Mouse (Mus musculus) heart, postnatal 0 days (tissue): ENCODE measurements at regions not wholly inside any gene's neighbourhood (a gene's known extent, or its start where the extent isn't known, plus 50 kb on each side); places are given as distances from the start of the nearest gene placed in this dataset.

Source experiments
- ATAC-seq: fragments of 200-750 bp; cut with Nextera tagmentation; 2 replicates; pipeline ENCODE4 v1.8.0; 2017; ENCODE audit warnings: low read depth, moderate number of reproducible peaks, moderate library complexity; ENCODE audit not compliant: insufficient read depth
- DNase-seq: peaks from one replicate; pipeline ENCODE4 v3.0.0-alpha.2; 2016; ENCODE audit warnings: low spot score
- H3K27ac ChIP-seq: fragments of 300-500 bp; sonication (generic); 2 replicates; pipeline ENCODE4 v1.5.1; 2014; ENCODE audit warnings: low read depth, mild to moderate bottlenecking
- H3K27me3 ChIP-seq: fragments of 300-500 bp; sonication (generic); 2 replicates; pipeline ENCODE4 v1.6.1; 2014; ENCODE audit warnings: low read length, mixed read lengths; ENCODE audit not compliant: control insufficient read depth, insufficient read depth
- H3K36me3 ChIP-seq: fragments of 300-500 bp; sonication (generic); replicated peaks from 2 replicates; pipeline ENCODE4 v1.6.1; 2014; ENCODE audit warnings: low read length, mixed read lengths; ENCODE audit not compliant: control insufficient read depth, insufficient read depth
- H3K4me1 ChIP-seq: fragments of 300-500 bp; sonication (generic); 2 replicates; pipeline ENCODE4 v1.6.1; 2014; ENCODE audit warnings: antibody characterized with exemption; ENCODE audit not compliant: control insufficient read depth, insufficient read depth
- H3K4me2 ChIP-seq: fragments of 300-500 bp; sonication (generic); 2 replicates; pipeline ENCODE4 v1.6.1; 2014; ENCODE audit warnings: low read depth, mild to moderate bottlenecking, low read length, moderate library complexity
- H3K4me3 ChIP-seq: fragments of 300-500 bp; sonication (generic); 2 replicates; pipeline ENCODE4 v1.5.1; 2014; ENCODE audit warnings: low read depth, low read length
- H3K9ac ChIP-seq: fragments of 300-500 bp; sonication (generic); replicated peaks from 2 replicates; pipeline ENCODE4 v1.6.1; 2014; ENCODE audit warnings: low read depth, low read length, mixed read lengths
- H3K9me3 ChIP-seq: fragments of 300-500 bp; sonication (generic); replicated peaks from 2 replicates; pipeline ENCODE4 v1.6.1; 2016; ENCODE audit warnings: low read length; ENCODE audit not compliant: control insufficient read depth
- CTCF ChIP-seq: IDR thresholded peaks from 2 replicates; pipeline ENCODE4 v1.5.1; 2016; ENCODE audit warnings: antibody characterized with exemption, control low read depth, low read depth
- EP300 ChIP-seq: IDR thresholded peaks from 2 replicates; pipeline ENCODE4 v1.6.1; 2016; ENCODE audit warnings: antibody characterized with exemption, low read depth
- WGBS: fragments of 180-500 bp; shearing (Covaris S2); extraction: QIAGEN DNeasy Blood & Tissue Kit; methylation state at CpG from one replicate; pipeline ENCODE4 v1.1.7; 2014; 5-methylcytosine and 5-hydroxymethylcytosine counted together

DNA sequence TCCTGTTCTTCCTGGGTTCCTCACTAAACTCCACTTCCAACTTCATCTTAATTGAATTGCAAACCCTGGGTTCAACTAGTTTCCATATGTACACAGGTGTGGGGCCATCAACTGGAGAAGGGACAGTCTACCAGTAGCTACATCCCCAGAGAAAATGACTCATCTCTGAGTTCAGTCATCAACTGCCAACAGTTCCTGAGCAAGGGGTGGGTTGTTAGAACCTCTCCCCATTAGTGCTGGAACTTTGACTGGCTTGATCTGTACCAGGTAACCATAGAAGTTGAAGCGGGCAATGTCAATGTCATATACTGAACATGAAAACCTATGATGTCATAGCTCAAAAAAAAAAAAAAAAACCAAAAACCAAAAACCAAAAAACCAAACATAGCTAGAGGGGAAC is 69.8 kb downstream of the Gm21750 start:
- no peak for TF ChIP-seq EP300
- TF ChIP-seq CTCF = no peak
- Histone ChIP-seq H3K27me3 (no peaks in the 10 kb centered on the region), H3K9me3 (no peaks in the 10 kb centered on the region), H3K4me3 (no peak overlapping the region), H3K4me1 (peaks cover 12% of the 10 kb centered on the region; the same call in 1 of the 2 replicates), H3K4me2 (no peak overlapping the region), H3K9ac (no peak overlapping the region), H3K36me3 (no peaks in the 10 kb centered on the region), H3K27ac (no peak overlapping the region)
- ATAC-seq (no peak), DNase-seq (no peak)
- WGBS = 97% methylated on average over 1 of the region's 1 CpGs

DNA sequence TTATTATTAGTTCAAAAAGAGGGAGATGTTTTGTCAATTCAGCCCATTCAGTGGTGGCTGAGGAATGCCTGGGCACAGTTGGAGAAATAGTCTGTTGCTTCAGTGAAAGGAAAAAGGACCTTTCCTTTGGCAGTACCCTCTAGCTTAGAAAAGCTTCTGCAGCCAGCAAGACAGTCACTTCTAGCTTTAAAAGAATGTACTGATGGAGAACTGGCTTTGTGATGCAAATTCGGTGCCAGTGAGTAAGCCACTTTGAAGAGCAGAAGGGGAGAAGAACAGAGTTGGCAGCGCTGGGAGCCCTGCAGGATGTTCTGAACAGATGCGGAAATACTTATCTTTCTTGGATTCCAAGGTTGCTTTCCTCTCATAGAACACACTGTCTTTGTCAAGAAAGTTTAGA is 71.1 kb downstream of the Gm21750 start:
- Histone ChIP-seq H3K4me1 (peaks cover 12% of the 10 kb centered on the region; the same call in 1 of the 2 replicates), H3K4me3 (no peak overlapping the region), H3K36me3 (no peaks in the 10 kb centered on the region), H3K4me2 (no peak overlapping the region), H3K9ac (no peak overlapping the region), H3K9me3 (no peaks in the 10 kb centered on the region), H3K27me3 (no peaks in the 10 kb centered on the region), H3K27ac (no peak overlapping the region)
- ATAC-seq = no peak
- DNase-seq = no peak
- no peak for TF ChIP-seq CTCF
- no peak for TF ChIP-seq EP300
- WGBS = 31% methylated on average over 3 of the region's 3 CpGs

- Histone ChIP-seq H3K36me3 (no peaks in the 10 kb centered on the region), H3K9me3 (no peaks in the 10 kb centered on the region), H3K4me1 (no peaks in the 10 kb centered on the region), H3K4me3 (no peak overlapping the region), H3K4me2 (no peak overlapping the region), H3K27me3 (no peaks in the 10 kb centered on the region), H3K9ac (no peak overlapping the region), H3K27ac (no peak overlapping the region)
- 40% methylated on average over 6 of the region's 6 CpGs for WGBS
- ATAC-seq (no peak), DNase-seq (no peak)
- no peak for TF ChIP-seq EP300
- no peak for TF ChIP-seq CTCF
Observed at GRCm38 (mm10) chr14:73750790-73751189, 89.8 kb downstream of the Gm21750 start.

GRCm38 (mm10) chr14:73759986-73760385 is 99.0 kb downstream of the Gm21750 start:
- 0 out of 2 replicates have a peak, but pooled peaks cover 6% of the 10 kb centered on the region for H3K9me3 ChIP-seq
- no peak overlapping the region for H3K4me2 ChIP-seq
- H3K27me3 ChIP-seq = no peaks in the 10 kb centered on the region
- ATAC-seq (no peak), DNase-seq (peak; percentile 5)
- no peak for TF ChIP-seq EP300
- no peak for TF ChIP-seq CTCF
- H3K9ac ChIP-seq = no peak overlapping the region
- H3K36me3 ChIP-seq = no peaks in the 10 kb centered on the region
- 10% methylated on average over 1 of the region's 1 CpGs for WGBS
- H3K27ac ChIP-seq = no peak overlapping the region
- no peak overlapping the region for H3K4me3 ChIP-seq
- no peaks in the 10 kb centered on the region for H3K4me1 ChIP-seq

DNA sequence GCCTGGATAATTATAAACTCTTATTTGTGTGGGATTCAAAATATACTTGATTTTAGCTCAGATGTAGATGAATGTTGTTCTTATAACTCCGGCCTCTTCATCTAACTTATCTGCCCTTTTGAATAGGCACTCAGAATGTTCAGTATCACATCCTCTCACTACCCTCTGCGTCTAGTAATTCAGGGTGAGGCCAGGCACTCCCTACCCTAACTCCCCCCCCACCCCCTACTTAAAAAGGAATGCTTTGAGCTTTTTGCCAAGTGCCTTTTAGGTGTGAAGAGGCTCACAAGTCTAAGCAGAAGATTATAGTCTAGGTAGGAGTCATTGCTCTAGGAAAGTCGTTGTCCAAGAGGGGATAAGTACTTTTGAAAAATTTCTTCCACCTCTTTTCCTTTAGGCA is 111.9 kb downstream of the Gm21750 start:
- DNase-seq (no peak), ATAC-seq (no peak)
- no peaks in the 10 kb centered on the region for H3K36me3 ChIP-seq
- TF ChIP-seq EP300 = no peak
- TF ChIP-seq CTCF = no peak
- no peak overlapping the region for H3K4me3 ChIP-seq
- H3K27ac ChIP-seq = no peak overlapping the region
- H3K4me2 ChIP-seq = no peak overlapping the region
- 34% methylated on average over 3 of the region's 3 CpGs for WGBS
- no peaks in the 10 kb centered on the region for H3K4me1 ChIP-seq
- no peaks in the 10 kb centered on the region for H3K9me3 ChIP-seq
- H3K27me3 ChIP-seq = no peaks in the 10 kb centered on the region
- no peak overlapping the region for H3K9ac ChIP-seq

DNA sequence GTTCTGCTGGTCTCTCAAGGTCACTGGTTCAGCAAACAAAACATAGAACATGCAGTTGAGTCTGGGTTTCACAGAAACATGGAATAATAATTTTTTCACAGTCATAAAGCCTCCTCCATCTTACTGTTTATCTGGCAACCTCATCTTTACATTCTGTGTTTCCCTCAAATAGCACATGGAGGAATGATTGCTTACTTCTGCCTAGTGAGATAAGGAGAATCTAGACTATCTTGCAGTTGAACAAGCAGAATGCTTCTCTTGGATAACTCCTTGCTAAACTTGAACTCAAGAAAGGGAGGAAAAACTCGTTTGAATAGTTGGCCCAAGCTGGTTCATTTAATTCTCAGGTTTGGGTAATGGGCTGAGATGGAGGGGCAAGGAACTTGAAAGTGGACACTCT is 112.8 kb downstream of the Gm21750 start:
- Histone ChIP-seq H3K4me3 (no peak overlapping the region), H3K36me3 (no peaks in the 10 kb centered on the region), H3K27me3 (no peaks in the 10 kb centered on the region), H3K4me1 (no peaks in the 10 kb centered on the region), H3K9ac (no peak overlapping the region), H3K27ac (no peak overlapping the region), H3K9me3 (no peaks in the 10 kb centered on the region), H3K4me2 (no peak overlapping the region)
- TF ChIP-seq CTCF (no peak), EP300 (no peak)
- ATAC-seq = no peak
- 12% methylated on average over 1 of the region's 1 CpGs for WGBS
- DNase-seq = no peak
